Mouse (Mus musculus): ENCODE results near the gene Glb1l. TPM values are rescaled to one million over a fixed set of nuclear protein-coding genes. Genes with fewer than 3 reads are reported as not detected.

The Glb1l gene
- polyA plus RNA-seq (2014; fragmentation: Illumina TruSeq; extraction: RNeasy Lipid Tissue Mini Kit (QIAGEN cat#74804); ENCODE audit: low read depth, low replicate concordance): 40.7 TPM

GRCm38 (mm10) chr1:75210136-75211087 lies at the start of gene Glb1l, which contains the start of gene Stk16:
Gene Glb1l (minus strand): TSS chr1:75210813.
Gene Stk16 (plus strand): TSS chr1:75210838.

GRCm38 (mm10) chr1:75236117-75237050 lies 25.8 kb upstream of the Glb1l start, which contains the start of gene Dnajb2:
Gene Dnajb2 (plus strand): TSS chr1:75236406.

GRCm38 (mm10) chr1:75231664-75232152 lies 21.1 kb upstream of the Glb1l start, which contains the start of gene A630095N17Rik:
Gene A630095N17Rik (minus strand): TSS chr1:75232102.

GRCm38 (mm10) chr1:75219531-75219930 lies 8.9 kb upstream of the Glb1l start, which contains the start of gene Tuba4a:
Gene Tuba4a (minus strand): TSS chr1:75219865.

GRCm38 (mm10) chr1:75191622-75192402 lies 18.8 kb downstream of the Glb1l start, which contains the start of the genes Ankzf1 and Atg9a:
Gene Ankzf1 (plus strand): TSS chr1:75192151.
Gene Atg9a (minus strand): TSS chr1:75192196.

GRCm38 (mm10) chr1:75180105-75180590 lies 30.5 kb downstream of the Glb1l start, which contains the start of gene Abcb6:
Gene Abcb6 (minus strand): TSS chr1:75180392.

GRCm38 (mm10) chr1:75168472-75169464 lies 41.8 kb downstream of the Glb1l start, which contains the start of gene Zfand2b:
Gene Zfand2b (plus strand): TSS chr1:75168646.

Other genes starting within 250 kb of the Glb1l start
- 4.7 TPM for gene Nhej1, start 85.6 kb downstream of the Glb1l start, polyA plus RNA-seq (2014; fragmentation: Illumina TruSeq; extraction: RNeasy Lipid Tissue Mini Kit (QIAGEN cat#74804); ENCODE audit: low read depth, low replicate concordance)
- gene Slc23a3, start 76.9 kb downstream of the Glb1l start, polyA plus RNA-seq (2014; fragmentation: Illumina TruSeq; extraction: RNeasy Lipid Tissue Mini Kit (QIAGEN cat#74804); ENCODE audit: low read depth, low replicate concordance): 0.62 TPM
- 44.8 TPM for gene Cnppd1, start 68.1 kb downstream of the Glb1l start, polyA plus RNA-seq (2014; fragmentation: Illumina TruSeq; extraction: RNeasy Lipid Tissue Mini Kit (QIAGEN cat#74804); ENCODE audit: low read depth, low replicate concordance)
- 64.7 TPM for gene Retreg2, start 68.0 kb downstream of the Glb1l start, polyA plus RNA-seq (2014; fragmentation: Illumina TruSeq; extraction: RNeasy Lipid Tissue Mini Kit (QIAGEN cat#74804); ENCODE audit: low read depth, low replicate concordance)
- gene Zfand2b, start 42.2 kb downstream of the Glb1l start, polyA plus RNA-seq (2014; fragmentation: Illumina TruSeq; extraction: RNeasy Lipid Tissue Mini Kit (QIAGEN cat#74804); ENCODE audit: low read depth, low replicate concordance): 24.0 TPM
- gene Abcb6, start 30.4 kb downstream of the Glb1l start, polyA plus RNA-seq (2014; fragmentation: Illumina TruSeq; extraction: RNeasy Lipid Tissue Mini Kit (QIAGEN cat#74804); ENCODE audit: low read depth, low replicate concordance): 17.0 TPM
- 26.4 TPM for gene Ankzf1, start 18.7 kb downstream of the Glb1l start, polyA plus RNA-seq (2014; fragmentation: Illumina TruSeq; extraction: RNeasy Lipid Tissue Mini Kit (QIAGEN cat#74804); ENCODE audit: low read depth, low replicate concordance)
- gene Atg9a, start 18.6 kb downstream of the Glb1l start, polyA plus RNA-seq (2014; fragmentation: Illumina TruSeq; extraction: RNeasy Lipid Tissue Mini Kit (QIAGEN cat#74804); ENCODE audit: low read depth, low replicate concordance): 26.4 TPM
- gene Stk16, start within 50 bp of the Glb1l start, polyA plus RNA-seq (2014; fragmentation: Illumina TruSeq; extraction: RNeasy Lipid Tissue Mini Kit (QIAGEN cat#74804); ENCODE audit: low read depth, low replicate concordance): 100 TPM
- 55.1 TPM for gene Tuba4a, start 9.1 kb upstream of the Glb1l start, polyA plus RNA-seq (2014; fragmentation: Illumina TruSeq; extraction: RNeasy Lipid Tissue Mini Kit (QIAGEN cat#74804); ENCODE audit: low read depth, low replicate concordance)
- gene A630095N17Rik, start 21.3 kb upstream of the Glb1l start, polyA plus RNA-seq (2014; fragmentation: Illumina TruSeq; extraction: RNeasy Lipid Tissue Mini Kit (QIAGEN cat#74804); ENCODE audit: low read depth, low replicate concordance): not detected
- 54.8 TPM for gene Dnajb2, start 25.6 kb upstream of the Glb1l start, polyA plus RNA-seq (2014; fragmentation: Illumina TruSeq; extraction: RNeasy Lipid Tissue Mini Kit (QIAGEN cat#74804); ENCODE audit: low read depth, low replicate concordance)
- 0.16 TPM for gene Ptprn, start 53.7 kb upstream of the Glb1l start, polyA plus RNA-seq (2014; fragmentation: Illumina TruSeq; extraction: RNeasy Lipid Tissue Mini Kit (QIAGEN cat#74804); ENCODE audit: low read depth, low replicate concordance)
- gene Resp18, start 67.6 kb upstream of the Glb1l start, polyA plus RNA-seq (2014; fragmentation: Illumina TruSeq; extraction: RNeasy Lipid Tissue Mini Kit (QIAGEN cat#74804); ENCODE audit: low read depth, low replicate concordance): not detected
- 85.7 TPM for gene Dnpep, start 107.2 kb upstream of the Glb1l start, polyA plus RNA-seq (2014; fragmentation: Illumina TruSeq; extraction: RNeasy Lipid Tissue Mini Kit (QIAGEN cat#74804); ENCODE audit: low read depth, low replicate concordance)
- 40.0 TPM for gene Des, start 149.5 kb upstream of the Glb1l start, polyA plus RNA-seq (2014; fragmentation: Illumina TruSeq; extraction: RNeasy Lipid Tissue Mini Kit (QIAGEN cat#74804); ENCODE audit: low read depth, low replicate concordance)
- 9.7 TPM for gene Speg, start 164.5 kb upstream of the Glb1l start, polyA plus RNA-seq (2014; fragmentation: Illumina TruSeq; extraction: RNeasy Lipid Tissue Mini Kit (QIAGEN cat#74804); ENCODE audit: low read depth, low replicate concordance)
- gene Gmppa, start 225.1 kb upstream of the Glb1l start, polyA plus RNA-seq (2014; fragmentation: Illumina TruSeq; extraction: RNeasy Lipid Tissue Mini Kit (QIAGEN cat#74804); ENCODE audit: low read depth, low replicate concordance): 103 TPM
- gene Asic4, start 239.6 kb upstream of the Glb1l start, polyA plus RNA-seq (2014; fragmentation: Illumina TruSeq; extraction: RNeasy Lipid Tissue Mini Kit (QIAGEN cat#74804); ENCODE audit: low read depth, low replicate concordance): not detected